Mouse (Mus musculus) forebrain, embryonic 12.5 days (tissue): Measurements from ENCODE around the gene Dnm1l. TPM values are rescaled to one million over a fixed set of nuclear protein-coding genes. Genes with fewer than 3 reads are reported as not detected.

ENCODE experiments used
- ATAC-seq: fragments of 200-750 bp; cut with Nextera tagmentation; 2 replicates; pipeline ENCODE4 v1.8.0; 2017; ENCODE audit warnings: moderate TSS enrichment; ENCODE audit not compliant: low FRiP score
- H3K27ac ChIP-seq: fragments of 300-500 bp; sonication (generic); 2 replicates; pipeline ENCODE4 v1.5.1; 2016; ENCODE audit warnings: mild to moderate bottlenecking
- H3K27me3 ChIP-seq: fragments of 300-500 bp; sonication (generic); 2 replicates; pipeline ENCODE4 v1.6.1; 2016; ENCODE audit warnings: mild to moderate bottlenecking
- H3K36me3 ChIP-seq: fragments of 300-500 bp; sonication (generic); replicated peaks from 2 replicates; pipeline ENCODE4 v1.6.1; 2016; ENCODE audit warnings: mild to moderate bottlenecking
- H3K4me1 ChIP-seq: fragments of 300-500 bp; sonication (generic); 2 replicates; pipeline ENCODE4 v1.6.1; 2016
- H3K4me2 ChIP-seq: fragments of 300-500 bp; sonication (generic); 2 replicates; pipeline ENCODE4 v1.6.1; 2016; ENCODE audit warnings: mild to moderate bottlenecking, moderate library complexity
- H3K4me3 ChIP-seq: fragments of 300-500 bp; sonication (generic); replicated peaks from 2 replicates; pipeline ENCODE4 v1.5.1; 2016; ENCODE audit warnings: mild to moderate bottlenecking
- H3K9ac ChIP-seq: fragments of 300-500 bp; sonication (generic); 2 replicates; pipeline ENCODE4 v1.6.1; 2016; ENCODE audit warnings: mild to moderate bottlenecking
- H3K9me3 ChIP-seq: fragments of 300-500 bp; sonication (generic); 2 replicates; pipeline ENCODE4 v1.6.1; 2016
- WGBS: fragments of 180-500 bp; shearing (Covaris S2); methylation state at CpG from one replicate; pipeline ENCODE4 v1.1.7; 2016; 5-methylcytosine and 5-hydroxymethylcytosine counted together
- polyA plus RNA-seq: library from polyadenylated mRNA; unstranded; fragments of >200 nt; fragmentation: Nextera tagmentation; extraction: Ambion mirVana; gene quantifications from 2 replicates; pipeline ENCODE4 v1.2.1, GENCODE M21; 2016

Dnm1l gene
- polyA plus RNA-seq, 1 experiment from 2014 or later, result 80.5 TPM

DNA sequence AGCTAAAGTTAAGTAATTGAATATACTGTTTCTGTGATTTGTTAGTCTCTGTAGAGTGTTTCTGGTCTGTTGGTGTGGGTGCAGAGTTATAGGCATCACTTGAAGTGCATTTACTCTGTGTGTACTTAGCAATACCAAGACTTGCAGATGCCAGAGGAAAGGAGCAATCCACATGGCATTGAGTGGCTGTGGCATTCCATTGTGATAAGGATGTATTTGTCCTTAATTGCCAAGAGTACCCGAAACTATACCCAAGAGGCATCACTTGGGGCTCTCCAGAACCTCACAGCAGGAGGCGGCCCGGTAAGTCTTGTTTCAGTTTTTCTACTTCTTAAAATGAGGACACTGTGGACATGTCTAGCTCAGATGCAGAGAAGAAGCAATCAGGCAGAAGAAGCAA lies 96.3 kb downstream of the Dnm1l start:
- WGBS, result 79% methylated on average over 3 of the region's 3 CpGs
- no peaks in the 10 kb centered on the region for H3K9me3 ChIP-seq
- ATAC-seq, result no peak
- H3K9ac ChIP-seq, result no peak overlapping the region
- no peaks in the 10 kb centered on the region for H3K27me3 ChIP-seq
- no peak overlapping the region for H3K4me3 ChIP-seq
- no peaks in the 10 kb centered on the region for H3K36me3 ChIP-seq
- no peaks in the 10 kb centered on the region for H3K4me1 ChIP-seq
- H3K4me2 ChIP-seq, result no peak overlapping the region
- H3K27ac ChIP-seq, result no peak overlapping the region

Other genes with a start within 250 kb of the Dnm1l start
- gene Pkp2, start 145.6 kb downstream of the Dnm1l start, polyA plus RNA-seq, result 2.4 and 2.9 TPM in 2 replicates
- 38.6 and 42.3 TPM in 2 replicates for gene Yars2, start 56.0 kb downstream of the Dnm1l start, polyA plus RNA-seq
- 27.2 and 27.8 TPM in 2 replicates for gene Fgd4, start 241.6 kb upstream of the Dnm1l start, polyA plus RNA-seq